In the genomic region with DNA sequence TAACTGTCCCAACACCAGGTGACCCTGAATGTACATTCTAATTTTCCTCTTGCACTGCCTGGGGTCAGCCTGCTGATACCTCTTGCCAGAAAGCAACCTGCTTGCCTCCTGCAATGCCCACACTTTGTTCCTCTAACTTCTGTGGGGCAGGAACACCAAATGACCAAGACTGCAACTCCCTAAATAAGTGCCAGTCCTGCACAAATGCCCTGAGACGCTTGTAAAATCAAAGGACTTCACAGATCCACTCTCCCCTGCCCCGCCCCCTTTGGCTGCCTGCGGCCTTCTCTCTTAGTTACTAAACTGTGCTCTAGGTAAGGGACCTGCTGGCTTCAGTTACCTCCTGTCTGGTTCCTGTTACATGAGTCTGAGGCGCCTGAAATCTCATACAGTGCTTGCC, we compare ENCODE assay signal across 14 mouse cellular contexts. TPM values are rescaled to one million over a fixed set of nuclear protein-coding genes. Genes with fewer than 3 reads are reported as not detected.
DNase-seq lines count a peak whose midpoint lies in the region; ATAC-seq and TF ChIP-seq lines count a peak whose summit lies in the region.
"Had no signal": no experiment of that assay in that cellular context is flagged by ENCODE, and none has a peak within 500 bp of the region (broad histone marks: within the 10 kb centered on the region; RNA-seq: fewer than 3 reads in every experiment).

No protein-coding gene starts in this region.

- H3K27ac ChIP-seq in kidney, adult 2 months (ENCODE audit: insufficient read depth, low read depth, low read length): peak overlapping the region; percentile 30; the same call in 1 of the 2 replicates
- peak overlapping the region; percentile 69 for H3K27ac ChIP-seq in limb, embryonic 12.5 days
- H3K27ac ChIP-seq: midbrain, embryonic 12.5 days; neural tube, embryonic 13.5 days had no signal

- no peaks in the 10 kb centered on the region for H3K36me3 ChIP-seq in kidney, adult 2 months (ENCODE audit: control insufficient read depth, insufficient read depth, low read length)
- no peaks in the 10 kb centered on the region for H3K36me3 ChIP-seq in limb, embryonic 12.5 days
- H3K36me3 ChIP-seq: midbrain, embryonic 12.5 days; neural tube, embryonic 13.5 days had no signal

- 23% methylated on average over 4 of the region's 4 CpGs for WGBS in kidney, adult 2 months
- WGBS in limb, embryonic 12.5 days: 16% methylated on average over 4 of the region's 4 CpGs

- TF ChIP-seq POLR2A in kidney, adult 2 months (IDR thresholded peaks at IDR 0.05; ENCODE audit: low read depth, low read length): no peak

- H3K9me3 ChIP-seq in limb, embryonic 12.5 days: no peaks in the 10 kb centered on the region
- H3K9me3 ChIP-seq: midbrain, embryonic 12.5 days; neural tube, embryonic 13.5 days had no signal

- ATAC-seq in limb, embryonic 12.5 days (ENCODE audit: insufficient number of reproducible peaks, insufficient read depth, low FRiP score, low TSS enrichment, low read depth): no peak
- ATAC-seq: hindbrain, embryonic 16.5 days had no signal

- no peak overlapping the region; the same call in 1 of the 2 replicates for H3K4me2 ChIP-seq in limb, embryonic 12.5 days
- H3K4me2 ChIP-seq: midbrain, embryonic 12.5 days; neural tube, embryonic 13.5 days had no signal

- TF ChIP-seq CTCF in kidney, adult 2 months (conservative IDR thresholded peaks at IDR 0.05; ENCODE audit: insufficient read depth, insufficient read length, low read depth, low read length): no peak

- H3K4me1 ChIP-seq in kidney, adult 2 months (ENCODE audit: control insufficient read depth, insufficient read depth, low read length): peaks cover 69% of the 10 kb centered on the region
- peaks cover 92% of the 10 kb centered on the region for H3K4me1 ChIP-seq in limb, embryonic 12.5 days (replicated peaks)

- no peak overlapping the region for H3K4me3 ChIP-seq in kidney, adult 2 months (ENCODE audit: insufficient read depth, low read depth, low read length)
- no peak overlapping the region for H3K4me3 ChIP-seq in limb, embryonic 12.5 days (replicated peaks)
- H3K4me3 ChIP-seq: midbrain, embryonic 12.5 days; neural tube, embryonic 13.5 days had no signal

- no peaks in the 10 kb centered on the region for H3K27me3 ChIP-seq in kidney, adult 2 months (replicated peaks; ENCODE audit: control insufficient read depth, insufficient read depth, low read length)
- H3K27me3 ChIP-seq in limb, embryonic 12.5 days: no peaks in the 10 kb centered on the region
- H3K27me3 ChIP-seq: midbrain, embryonic 12.5 days; neural tube, embryonic 13.5 days had no signal

- no peak overlapping the region for H3K9ac ChIP-seq in limb, embryonic 12.5 days (replicated peaks)
- H3K9ac ChIP-seq: midbrain, embryonic 12.5 days; neural tube, embryonic 13.5 days had no signal

- DNase-seq in cerebellum, postnatal 14 days: peak; percentile 41 to 50
- DNase-seq in cerebellum, adult 11-12 months: no peak
- peak; percentile 50 for DNase-seq in lung, postnatal 10 days
- no peak for DNase-seq in lung, postnatal 4 days
- DNase-seq in kidney, adult 2 months: peak; percentile 80
- no peak for DNase-seq in right cerebral cortex, postnatal 14 days
- DNase-seq in thymus, postnatal 36 days: no peak
- DNase-seq: cerebellum, adult 2 months; right cerebral cortex, adult 18-20 months; thymus, adult 18-20 months had no signal

RNA-seq across cellular contexts. Expression of gene Map3k1, which starts 7.9 kb away (rescaled TPM):
- 16.6 and 17.8 TPM in 2 replicates for polyA plus RNA-seq in kidney, adult 2 months (2012; rRNA removed)
- 14.5 and 15.6 TPM in 2 replicates for polyA plus RNA-seq in limb, embryonic 12.5 days (2016; fragmentation: Nextera tagmentation; extraction: Ambion mirVana)

Comparison
In these comparisons a context has a peak if more than half of its experiments do, and no peak if none do; other contexts are left out.
1. DNase-seq: peak in cerebellum, postnatal 14 days (2 of 2), lung, postnatal 10 days (single experiment) and kidney, adult 2 months (single experiment); none in cerebellum, adult 11-12 months (single experiment), lung, postnatal 4 days (0 of 2), right cerebral cortex, postnatal 14 days (single experiment) and thymus, postnatal 36 days (0 of 2).